Mouse (Mus musculus): ENCODE results near the gene Nfxl1.

The Nfxl1 gene

GRCm38 (mm10) chr5:72501763-72502162 lies 57.7 kb downstream of the Nfxl1 start:
- DNase-seq (ENCODE audit: low spot score) = no peak

GRCm38 (mm10) chr5:72498271-72498670 lies 61.2 kb downstream of the Nfxl1 start:
- DNase-seq (ENCODE audit: low spot score) = no peak

- DNase-seq (ENCODE audit: low spot score) = no peak
These were observed 62.7 kb downstream of the Nfxl1 start for GRCm38 (mm10) chr5:72496756-72497155.

- no peak for DNase-seq (ENCODE audit: low spot score)
These were observed 65.6 kb downstream of the Nfxl1 start for GRCm38 (mm10) chr5:72493906-72494305.

GRCm38 (mm10) chr5:72491232-72491631 lies 68.3 kb downstream of the Nfxl1 start:
- DNase-seq (ENCODE audit: low spot score) = no peak

- DNase-seq (ENCODE audit: low spot score) = no peak
These were observed 79.0 kb downstream of the Nfxl1 start for GRCm38 (mm10) chr5:72480456-72480855.

- DNase-seq (ENCODE audit: low spot score) = no peak
These were observed 87.0 kb downstream of the Nfxl1 start for GRCm38 (mm10) chr5:72472317-72473009.

- DNase-seq (ENCODE audit: low spot score) = no peak
These were observed 87.7 kb downstream of the Nfxl1 start for GRCm38 (mm10) chr5:72471746-72472145.

GRCm38 (mm10) chr5:72464932-72465331 lies 94.6 kb downstream of the Nfxl1 start:
- no peak for DNase-seq (ENCODE audit: low spot score)

All from ovary, postnatal 14 days (tissue).